In the genomic region with DNA sequence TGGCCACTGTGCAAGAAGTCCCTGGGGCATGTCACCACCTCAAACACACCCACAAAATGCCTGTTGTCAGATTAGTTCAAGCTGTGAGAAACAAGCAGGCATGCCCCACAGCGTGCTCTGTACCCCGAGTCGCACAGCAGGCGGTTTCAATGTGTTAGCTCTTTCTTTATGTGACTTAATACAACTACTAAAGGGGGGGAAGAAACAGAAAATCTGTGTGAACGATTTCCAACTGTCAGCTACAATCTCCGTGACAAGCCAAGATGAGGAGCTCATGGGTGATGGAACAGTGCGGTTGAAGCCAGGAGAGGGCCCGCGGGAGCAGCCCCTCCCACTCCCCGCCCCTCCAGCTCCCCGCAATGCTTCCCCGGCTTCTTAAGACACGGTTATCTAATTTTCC, we compare ENCODE assay signal across 10 mouse cellular contexts.
A peak's percentile ranks its signal among the peaks of the same experiment; 100 is the strongest.
DNase-seq lines count a peak whose midpoint lies in the region; ATAC-seq and TF ChIP-seq lines count a peak whose summit lies in the region.
"Had no signal": no experiment of that assay in that cellular context is flagged by ENCODE, and none has a peak within 500 bp of the region (broad histone marks: within the 10 kb centered on the region; RNA-seq: fewer than 3 reads in every experiment).

No protein-coding gene starts in this region.

- no peak for ATAC-seq in heart, embryonic 14.5 days (ENCODE audit: insufficient number of reproducible peaks, insufficient read depth, low FRiP score, low read depth)
- ATAC-seq in embryonic facial prominence, embryonic 13.5 days (ENCODE audit: insufficient number of reproducible peaks, insufficient read depth, low FRiP score, low TSS enrichment, low read depth): no peak
- no peak for ATAC-seq in intestine, embryonic 15.5 days
- no peak for ATAC-seq in midbrain, embryonic 15.5 days (replicated peaks)

- peaks cover 10 to 11% of the 10 kb centered on the region in 2 experiments for H3K4me1 ChIP-seq in heart, embryonic 14.5 days (ENCODE audit: control insufficient read depth in 2 of 2, insufficient read depth in 2 of 2, low read length in 2 of 2)
- peaks cover 43% of the 10 kb centered on the region for H3K4me1 ChIP-seq in embryonic facial prominence, embryonic 13.5 days
- H3K4me1 ChIP-seq in intestine, embryonic 15.5 days (replicated peaks): no peaks in the 10 kb centered on the region
- H3K4me1 ChIP-seq in midbrain, embryonic 15.5 days: peaks cover 9% of the 10 kb centered on the region

- 9% methylated on average over 13 of the region's 13 CpGs for WGBS in heart, embryonic 14.5 days
- WGBS in embryonic facial prominence, embryonic 13.5 days: 12% methylated on average over 13 of the region's 13 CpGs
- WGBS in intestine, embryonic 15.5 days: 21% methylated on average over 13 of the region's 13 CpGs
- 9% methylated on average over 13 of the region's 13 CpGs for WGBS in midbrain, embryonic 15.5 days

- DNase-seq in heart, postnatal 14 days: no peak
- no peak for DNase-seq in spleen, postnatal 14 days (ENCODE audit: low spot score in 2 of 2)
- no peak for DNase-seq in layer of hippocampus, adult 2 months (ENCODE audit: low spot score in 2 of 2)
- no peak for DNase-seq in layer of hippocampus, adult 9-10 months (ENCODE audit: low spot score)
- DNase-seq: kidney, adult 11 months had no signal

- peak overlapping the region; percentile 58 for H3K4me2 ChIP-seq in heart, embryonic 14.5 days (ENCODE audit: low read length)
- peak overlapping the region; percentile 47 for H3K4me2 ChIP-seq in embryonic facial prominence, embryonic 13.5 days
- H3K4me2 ChIP-seq in intestine, embryonic 15.5 days (replicated peaks): peak overlapping the region; percentile 34
- peak overlapping the region; percentile 38 for H3K4me2 ChIP-seq in midbrain, embryonic 15.5 days

- no peaks in the 10 kb centered on the region for H3K9me3 ChIP-seq in heart, embryonic 14.5 days (ENCODE audit: control insufficient read depth, low read length)
- no peaks in the 10 kb centered on the region for H3K9me3 ChIP-seq in embryonic facial prominence, embryonic 13.5 days
- H3K9me3 ChIP-seq in intestine, embryonic 15.5 days: no peaks in the 10 kb centered on the region
- no peaks in the 10 kb centered on the region for H3K9me3 ChIP-seq in midbrain, embryonic 15.5 days

- peaks cover 3% of the 10 kb centered on the region; the same call in 1 of the 2 replicates for H3K27me3 ChIP-seq in heart, embryonic 14.5 days (ENCODE audit: control insufficient read depth, insufficient read depth, low read length)
- peaks cover 30% of the 10 kb centered on the region for H3K27me3 ChIP-seq in embryonic facial prominence, embryonic 13.5 days
- H3K27me3 ChIP-seq in intestine, embryonic 15.5 days (replicated peaks): 0 out of 2 replicates have a peak, but pooled peaks cover 2% of the 10 kb centered on the region
- H3K27me3 ChIP-seq in midbrain, embryonic 15.5 days (replicated peaks): peaks cover 11% of the 10 kb centered on the region; the same call in 1 of the 2 replicates
- H3K27me3 ChIP-seq: CH12.LX had no signal

- H3K4me3 ChIP-seq in heart, embryonic 14.5 days (ENCODE audit: control insufficient read depth in 1 of 2, insufficient read depth in 1 of 2, low read depth in 1 of 2, low read length in 2 of 2): peak overlapping the region; percentile 21 to 22; a peak in 3 of 4 replicates
- peak overlapping the region; percentile 12 for H3K4me3 ChIP-seq in embryonic facial prominence, embryonic 13.5 days
- no peak overlapping the region for H3K4me3 ChIP-seq in intestine, embryonic 15.5 days (replicated peaks)
- no peak overlapping the region for H3K4me3 ChIP-seq in midbrain, embryonic 15.5 days
- no peak overlapping the region; the same call in 1 of the 2 replicates for H3K4me3 ChIP-seq in layer of hippocampus, adult 2 months

- H3K9ac ChIP-seq in heart, embryonic 14.5 days (ENCODE audit: low read length): no peak overlapping the region
- peak overlapping the region; percentile 32; the same call in 1 of the 2 replicates for H3K9ac ChIP-seq in embryonic facial prominence, embryonic 13.5 days
- no peak overlapping the region for H3K9ac ChIP-seq in intestine, embryonic 15.5 days
- no peak overlapping the region for H3K9ac ChIP-seq in midbrain, embryonic 15.5 days

- intact Hi-C loops in heart, postnatal 14 days (cut with DNase I): no loop called here

- no peak for TF ChIP-seq CTCF in layer of hippocampus, adult 2 months (conservative IDR thresholded peaks at IDR 0.05)

- H3K36me3 ChIP-seq in heart, embryonic 14.5 days (ENCODE audit: control insufficient read depth, insufficient read depth, low read length): no peaks in the 10 kb centered on the region
- H3K36me3 ChIP-seq in embryonic facial prominence, embryonic 13.5 days: no peaks in the 10 kb centered on the region
- H3K36me3 ChIP-seq in intestine, embryonic 15.5 days: no peaks in the 10 kb centered on the region
- H3K36me3 ChIP-seq in midbrain, embryonic 15.5 days (replicated peaks): no peaks in the 10 kb centered on the region

- H3K27ac ChIP-seq in heart, embryonic 14.5 days (replicated peaks in 1 of 2; ENCODE audit: control insufficient read depth in 1 of 2, insufficient read depth in 1 of 2, low read depth in 2 of 2, low read length in 2 of 2): no peak overlapping the region
- peak overlapping the region; percentile 77 for H3K27ac ChIP-seq in embryonic facial prominence, embryonic 13.5 days
- H3K27ac ChIP-seq in intestine, embryonic 15.5 days: no peak overlapping the region
- H3K27ac ChIP-seq in midbrain, embryonic 15.5 days: no peak overlapping the region
- H3K27ac ChIP-seq in layer of hippocampus, adult 2 months: no peak overlapping the region

Comparison
In these comparisons a context has a peak if more than half of its experiments do, and no peak if none do; other contexts are left out.
1. H3K4me3 ChIP-seq: peak in heart, embryonic 14.5 days (2 of 2) and embryonic facial prominence, embryonic 13.5 days (single experiment); none in intestine, embryonic 15.5 days (single experiment), midbrain, embryonic 15.5 days (single experiment) and layer of hippocampus, adult 2 months (single experiment).
2. Peak in every context shown above with its lines, with median percentiles within 50 percentile points of each other: H3K4me2 ChIP-seq.